Mouse (Mus musculus): ENCODE results near the gene Dusp27. TPM values are rescaled to one million over a fixed set of nuclear protein-coding genes. Genes with fewer than 3 reads are reported as not detected.

Gene Dusp27
- polyA plus RNA-seq, 1 experiment from 2014 or later: 1.9 TPM

- no peaks in the 10 kb centered on the region for H3K4me1 ChIP-seq (ENCODE audit: control insufficient read depth, insufficient read depth, low read length)
- no peak for ATAC-seq (ENCODE audit: insufficient number of reproducible peaks, low FRiP score, low TSS enrichment, low read depth)
- DNase-seq (ENCODE audit: low spot score): no peak
- WGBS: 95% methylated on average over 3 of the region's 3 CpGs
- no peaks in the 10 kb centered on the region for H3K9me3 ChIP-seq (ENCODE audit: control insufficient read depth, low read length)
- no peak overlapping the region for H3K4me3 ChIP-seq (ENCODE audit: low read depth, low read length)
- H3K27ac ChIP-seq (replicated peaks; ENCODE audit: low read depth, low read length): no peak overlapping the region
- no peak overlapping the region for H3K4me2 ChIP-seq (ENCODE audit: low read depth, severe bottlenecking)
- H3K27me3 ChIP-seq (ENCODE audit: control insufficient read depth, insufficient read depth, low read length): no peaks in the 10 kb centered on the region
- no peaks in the 10 kb centered on the region for H3K36me3 ChIP-seq (ENCODE audit: control insufficient read depth, insufficient read depth, low read length)
- no peak overlapping the region for H3K9ac ChIP-seq (ENCODE audit: low read length)
Observed at GRCm38 (mm10) chr1:166104858-166105257, 22.9 kb downstream of the Dusp27 start.

GRCm38 (mm10) chr1:166102920-166103608 lies 24.7 kb downstream of the Dusp27 start:
- WGBS: 61% methylated on average over 11 of the region's 11 CpGs
- no peaks in the 10 kb centered on the region for H3K4me1 ChIP-seq (ENCODE audit: control insufficient read depth, insufficient read depth, low read length)
- no peak overlapping the region for H3K4me3 ChIP-seq (ENCODE audit: low read depth, low read length)
- peak; percentile 77 for DNase-seq (ENCODE audit: low spot score)
- no peak overlapping the region for H3K27ac ChIP-seq (replicated peaks; ENCODE audit: low read depth, low read length)
- no peak for ATAC-seq (ENCODE audit: insufficient number of reproducible peaks, low FRiP score, low TSS enrichment, low read depth)
- no peaks in the 10 kb centered on the region for H3K9me3 ChIP-seq (ENCODE audit: control insufficient read depth, low read length)
- no peak overlapping the region for H3K9ac ChIP-seq (ENCODE audit: low read length)
- H3K4me2 ChIP-seq (ENCODE audit: low read depth, severe bottlenecking): no peak overlapping the region
- no peaks in the 10 kb centered on the region for H3K36me3 ChIP-seq (ENCODE audit: control insufficient read depth, insufficient read depth, low read length)
- no peaks in the 10 kb centered on the region for H3K27me3 ChIP-seq (ENCODE audit: control insufficient read depth, insufficient read depth, low read length)

GRCm38 (mm10) chr1:166098120-166098519 lies 29.6 kb downstream of the Dusp27 start:
- DNase-seq (ENCODE audit: low spot score): no peak
- Histone ChIP-seq H3K4me2 (ENCODE audit: low read depth, severe bottlenecking) (no peak overlapping the region), H3K4me3 (ENCODE audit: low read depth, low read length) (no peak overlapping the region), H3K4me1 (ENCODE audit: control insufficient read depth, insufficient read depth, low read length) (no peaks in the 10 kb centered on the region), H3K9ac (ENCODE audit: low read length) (no peak overlapping the region), H3K27ac (replicated peaks; ENCODE audit: low read depth, low read length) (no peak overlapping the region), H3K9me3 (ENCODE audit: control insufficient read depth, low read length) (no peaks in the 10 kb centered on the region), H3K27me3 (ENCODE audit: control insufficient read depth, insufficient read depth, low read length) (no peaks in the 10 kb centered on the region), H3K36me3 (ENCODE audit: control insufficient read depth, insufficient read depth, low read length) (no peaks in the 10 kb centered on the region)
- ATAC-seq (ENCODE audit: insufficient number of reproducible peaks, low FRiP score, low TSS enrichment, low read depth): no peak
- WGBS: 93% methylated on average over 2 of the region's 2 CpGs

- Histone ChIP-seq H3K4me1 (ENCODE audit: control insufficient read depth, insufficient read depth, low read length) (0 out of 2 replicates have a peak, but pooled peaks cover 3% of the 10 kb centered on the region), H3K9ac (ENCODE audit: low read length) (no peak overlapping the region), H3K27ac (replicated peaks; ENCODE audit: low read depth, low read length) (no peak overlapping the region), H3K4me2 (ENCODE audit: low read depth, severe bottlenecking) (no peak overlapping the region), H3K4me3 (ENCODE audit: low read depth, low read length) (no peak overlapping the region), H3K27me3 (ENCODE audit: control insufficient read depth, insufficient read depth, low read length) (no peaks in the 10 kb centered on the region), H3K9me3 (ENCODE audit: control insufficient read depth, low read length) (no peaks in the 10 kb centered on the region), H3K36me3 (ENCODE audit: control insufficient read depth, insufficient read depth, low read length) (no peaks in the 10 kb centered on the region)
- no peak for DNase-seq (ENCODE audit: low spot score)
- 88% methylated on average over 3 of the region's 3 CpGs for WGBS
- ATAC-seq (ENCODE audit: insufficient number of reproducible peaks, low FRiP score, low TSS enrichment, low read depth): no peak
Observed at GRCm38 (mm10) chr1:166094462-166094861, 33.3 kb downstream of the Dusp27 start.

- no peak overlapping the region for H3K4me3 ChIP-seq (ENCODE audit: low read depth, low read length)
- no peak overlapping the region for H3K9ac ChIP-seq (ENCODE audit: low read length)
- WGBS: 84% methylated on average over 2 of the region's 2 CpGs
- H3K9me3 ChIP-seq (ENCODE audit: control insufficient read depth, low read length): no peaks in the 10 kb centered on the region
- no peak for ATAC-seq (ENCODE audit: insufficient number of reproducible peaks, low FRiP score, low TSS enrichment, low read depth)
- H3K4me2 ChIP-seq (ENCODE audit: low read depth, severe bottlenecking): no peak overlapping the region
- no peaks in the 10 kb centered on the region for H3K36me3 ChIP-seq (ENCODE audit: control insufficient read depth, insufficient read depth, low read length)
- H3K4me1 ChIP-seq (ENCODE audit: control insufficient read depth, insufficient read depth, low read length): 0 out of 2 replicates have a peak, but pooled peaks cover 3% of the 10 kb centered on the region
- H3K27ac ChIP-seq (replicated peaks; ENCODE audit: low read depth, low read length): no peak overlapping the region
- no peaks in the 10 kb centered on the region for H3K27me3 ChIP-seq (ENCODE audit: control insufficient read depth, insufficient read depth, low read length)
- no peak for DNase-seq (ENCODE audit: low spot score)
Observed at GRCm38 (mm10) chr1:166090306-166090705, 37.4 kb downstream of the Dusp27 start.

GRCm38 (mm10) chr1:166089739-166090138 lies 38.0 kb downstream of the Dusp27 start:
- WGBS: 10% methylated on average over 4 of the region's 4 CpGs
- Histone ChIP-seq H3K27ac (replicated peaks; ENCODE audit: low read depth, low read length) (no peak overlapping the region), H3K27me3 (ENCODE audit: control insufficient read depth, insufficient read depth, low read length) (no peaks in the 10 kb centered on the region), H3K9ac (ENCODE audit: low read length) (no peak overlapping the region), H3K4me2 (ENCODE audit: low read depth, severe bottlenecking) (no peak overlapping the region), H3K9me3 (ENCODE audit: control insufficient read depth, low read length) (no peaks in the 10 kb centered on the region), H3K4me1 (ENCODE audit: control insufficient read depth, insufficient read depth, low read length) (0 out of 2 replicates have a peak, but pooled peaks cover 3% of the 10 kb centered on the region), H3K36me3 (ENCODE audit: control insufficient read depth, insufficient read depth, low read length) (no peaks in the 10 kb centered on the region), H3K4me3 (ENCODE audit: low read depth, low read length) (no peak overlapping the region)
- ATAC-seq (ENCODE audit: insufficient number of reproducible peaks, low FRiP score, low TSS enrichment, low read depth): peak; percentile 60; the same call in 1 of the 2 replicates
- peak; percentile 48 for DNase-seq (ENCODE audit: low spot score)

- 0 out of 2 replicates have a peak, but pooled peaks cover 3% of the 10 kb centered on the region for H3K4me1 ChIP-seq (ENCODE audit: control insufficient read depth, insufficient read depth, low read length)
- H3K27me3 ChIP-seq (ENCODE audit: control insufficient read depth, insufficient read depth, low read length): no peaks in the 10 kb centered on the region
- H3K9ac ChIP-seq (ENCODE audit: low read length): no peak overlapping the region
- H3K4me3 ChIP-seq (ENCODE audit: low read depth, low read length): no peak overlapping the region
- H3K27ac ChIP-seq (replicated peaks; ENCODE audit: low read depth, low read length): no peak overlapping the region
- no peak for DNase-seq (ENCODE audit: low spot score)
- H3K36me3 ChIP-seq (ENCODE audit: control insufficient read depth, insufficient read depth, low read length): no peaks in the 10 kb centered on the region
- ATAC-seq (ENCODE audit: insufficient number of reproducible peaks, low FRiP score, low TSS enrichment, low read depth): no peak
- WGBS: 54% methylated on average over 3 of the region's 3 CpGs
- H3K4me2 ChIP-seq (ENCODE audit: low read depth, severe bottlenecking): no peak overlapping the region
- no peaks in the 10 kb centered on the region for H3K9me3 ChIP-seq (ENCODE audit: control insufficient read depth, low read length)
Observed at GRCm38 (mm10) chr1:166089337-166089736, 38.4 kb downstream of the Dusp27 start.

GRCm38 (mm10) chr1:166088446-166089170 lies 39.1 kb downstream of the Dusp27 start:
- ATAC-seq (ENCODE audit: insufficient number of reproducible peaks, low FRiP score, low TSS enrichment, low read depth): no peak
- Histone ChIP-seq H3K4me1 (ENCODE audit: control insufficient read depth, insufficient read depth, low read length) (0 out of 2 replicates have a peak, but pooled peaks cover 3% of the 10 kb centered on the region), H3K4me2 (ENCODE audit: low read depth, severe bottlenecking) (no peak overlapping the region), H3K27ac (replicated peaks; ENCODE audit: low read depth, low read length) (no peak overlapping the region), H3K36me3 (ENCODE audit: control insufficient read depth, insufficient read depth, low read length) (no peaks in the 10 kb centered on the region), H3K27me3 (ENCODE audit: control insufficient read depth, insufficient read depth, low read length) (no peaks in the 10 kb centered on the region), H3K4me3 (ENCODE audit: low read depth, low read length) (no peak overlapping the region), H3K9ac (ENCODE audit: low read length) (no peak overlapping the region), H3K9me3 (ENCODE audit: control insufficient read depth, low read length) (no peaks in the 10 kb centered on the region)
- WGBS: 71% methylated on average over 19 of the region's 19 CpGs
- DNase-seq (ENCODE audit: low spot score): no peak

Data from limb, embryonic 11.5 days (tissue).